Mouse (Mus musculus) gastrocnemius, postnatal 10 days (tissue): ENCODE results near the gene Hus1b. TPM values are rescaled to one million over a fixed set of nuclear protein-coding genes. Genes with fewer than 3 reads are reported as not detected.
A peak's percentile ranks its signal among the peaks of the same experiment; 100 is the strongest.

ENCODE experiments used
- DNase-seq: peaks from one replicate; pipeline ENCODE4 v3.0.0; 2021; ENCODE audit warnings: mixed read lengths
- long read RNA-seq, 2 experiments: library from polyadenylated mRNA; stranded (forward); transcript quantifications; one replicate each; pipeline ENCODE4 v2.0.0; 2021
- total RNA-seq, 2 experiments: library from RNA; stranded (reverse); gene quantifications; 2 replicates each; pipeline ENCODE4 v1.2.3; 2021

Gene Hus1b
- under 1 TPM in 1 of 2 experiments, not detected in 1; 0.26 TPM for total RNA-seq
- long read RNA-seq, experiment 1, result 0 reads
- long read RNA-seq, experiment 2, result 0 reads

- DNase-seq, result no peak
Observed at GRCm38 (mm10) chr13:30947540-30947939, at the start of gene Hus1b. Gene Hus1b (minus strand): TSS chr13:30947759.

- no peak for DNase-seq
Observed at GRCm38 (mm10) chr13:30994249-30994858, 46.8 kb upstream of the Hus1b start.

- peak; percentile 17 for DNase-seq
Observed at GRCm38 (mm10) chr13:30993819-30994218, 46.3 kb upstream of the Hus1b start.

- DNase-seq, result no peak
Observed at GRCm38 (mm10) chr13:30990233-30990632, 42.7 kb upstream of the Hus1b start.

GRCm38 (mm10) chr13:30989710-30990109 lies 42.2 kb upstream of the Hus1b start:
- no peak for DNase-seq

GRCm38 (mm10) chr13:30987686-30988085 lies 40.1 kb upstream of the Hus1b start:
- DNase-seq, result no peak

GRCm38 (mm10) chr13:30986934-30987455 lies 39.4 kb upstream of the Hus1b start:
- DNase-seq, result no peak

GRCm38 (mm10) chr13:30985598-30986466 lies 38.3 kb upstream of the Hus1b start:
- peak; percentile 60 for DNase-seq

- no peak for DNase-seq
Observed at GRCm38 (mm10) chr13:30985275-30985597, 37.7 kb upstream of the Hus1b start.

- peak; percentile 42 for DNase-seq
Observed at GRCm38 (mm10) chr13:30981666-30982065, 34.1 kb upstream of the Hus1b start.

- DNase-seq, result no peak
Observed at GRCm38 (mm10) chr13:30978224-30978623, 30.7 kb upstream of the Hus1b start.

- DNase-seq, result no peak
Observed at GRCm38 (mm10) chr13:30976536-30977084, 29.1 kb upstream of the Hus1b start.

- DNase-seq, result no peak
Observed at GRCm38 (mm10) chr13:30974247-30974630, 26.7 kb upstream of the Hus1b start.

- peak; percentile 80 for DNase-seq
Observed at GRCm38 (mm10) chr13:30973501-30974246, 26.1 kb upstream of the Hus1b start, which contains the start of the genes Exoc2 and Gm5447. Gene Exoc2 (minus strand): TSS chr13:30974093. Gene Gm5447 (plus strand): TSS chr13:30974204.

- DNase-seq, result no peak
Observed at GRCm38 (mm10) chr13:30972102-30972501, 24.5 kb upstream of the Hus1b start.

- no peak for DNase-seq
Observed at GRCm38 (mm10) chr13:30971047-30971446, 23.5 kb upstream of the Hus1b start.

- no peak for DNase-seq
Observed at GRCm38 (mm10) chr13:30968311-30968710, 20.8 kb upstream of the Hus1b start.

- DNase-seq, result no peak
Observed at GRCm38 (mm10) chr13:30966507-30966911, 18.9 kb upstream of the Hus1b start.

GRCm38 (mm10) chr13:30961932-30962331 lies 14.4 kb upstream of the Hus1b start:
- no peak for DNase-seq

GRCm38 (mm10) chr13:30960714-30961113 lies 13.2 kb upstream of the Hus1b start:
- no peak for DNase-seq

GRCm38 (mm10) chr13:30953580-30953979 lies 6.0 kb upstream of the Hus1b start:
- no peak for DNase-seq

GRCm38 (mm10) chr13:30952044-30952443 lies 4.5 kb upstream of the Hus1b start:
- DNase-seq, result no peak
